In genomic region chr5:132892591-132892990, GRCm38 (mm10) we compare ENCODE assay signal across 9 mouse cellular contexts.
DNase-seq lines count a peak whose midpoint lies in the region; ATAC-seq lines count a peak whose summit lies in the region.
"Had no signal": no experiment of that assay in that cellular context is flagged by ENCODE, and none has a peak within 500 bp of the region (broad histone marks: within the 10 kb centered on the region; RNA-seq: fewer than 3 reads in every experiment).

No protein-coding gene starts in this region.

- no peak overlapping the region for H3K4me3 ChIP-seq in kidney, embryonic 14.5 days (ENCODE audit: low read length)
- H3K4me3 ChIP-seq: embryonic facial prominence, embryonic 15.5 days had no signal

- H3K36me3 ChIP-seq in kidney, embryonic 14.5 days (ENCODE audit: control insufficient read depth, insufficient read depth, low read length), result no peaks in the 10 kb centered on the region
- H3K36me3 ChIP-seq: embryonic facial prominence, embryonic 15.5 days had no signal

- 94% methylated on average over 1 of the region's 1 CpGs for WGBS in kidney, embryonic 14.5 days

- no peak for ATAC-seq in kidney, embryonic 14.5 days (ENCODE audit: low FRiP score, low TSS enrichment)

- H3K4me2 ChIP-seq in kidney, embryonic 14.5 days (replicated peaks; ENCODE audit: low read depth, low read length), result no peak overlapping the region
- H3K4me2 ChIP-seq: embryonic facial prominence, embryonic 15.5 days had no signal

- no peaks in the 10 kb centered on the region for H3K4me1 ChIP-seq in kidney, embryonic 14.5 days (ENCODE audit: control insufficient read depth, insufficient read depth, low read length)
- H3K4me1 ChIP-seq: embryonic facial prominence, embryonic 15.5 days had no signal

- no peaks in the 10 kb centered on the region for H3K9me3 ChIP-seq in kidney, embryonic 14.5 days (ENCODE audit: control insufficient read depth, low read length)
- H3K9me3 ChIP-seq: embryonic facial prominence, embryonic 15.5 days had no signal

- no peaks in the 10 kb centered on the region for H3K27me3 ChIP-seq in kidney, embryonic 14.5 days (ENCODE audit: control insufficient read depth, insufficient read depth, low read length)
- H3K27me3 ChIP-seq: embryonic facial prominence, embryonic 15.5 days had no signal

- peak; percentile 4 for DNase-seq in lung, postnatal 36 days
- no peak for DNase-seq in lung, postnatal 10 days
- peak; percentile 95 to 98 for DNase-seq in cerebellum, postnatal 14 days
- DNase-seq in heart, postnatal 4 days, result peak; percentile 25
- peak; percentile 66 for DNase-seq in right cerebral cortex, postnatal 14 days
- DNase-seq in testis, postnatal 14 days (ENCODE audit: low spot score), result no peak
- DNase-seq in kidney, postnatal 36 days, result no peak

- no peak overlapping the region for H3K27ac ChIP-seq in kidney, embryonic 14.5 days (ENCODE audit: low read depth, low read length)
- H3K27ac ChIP-seq: embryonic facial prominence, embryonic 15.5 days had no signal

- H3K9ac ChIP-seq in kidney, embryonic 14.5 days (ENCODE audit: low read depth, low read length), result no peak overlapping the region
- H3K9ac ChIP-seq: embryonic facial prominence, embryonic 15.5 days had no signal

Comparison
In these comparisons a context has a peak if more than half of its experiments do, and no peak if none do; other contexts are left out.
1. DNase-seq: peak in lung, postnatal 36 days (single experiment), cerebellum, postnatal 14 days (2 of 2), heart, postnatal 4 days (single experiment) and right cerebral cortex, postnatal 14 days (single experiment); none in lung, postnatal 10 days (single experiment), testis, postnatal 14 days (single experiment) and kidney, postnatal 36 days (0 of 2).